Mouse (Mus musculus) thymus, postnatal 4 days (tissue): ENCODE measurements around the gene Ylpm1.

Experiments
- DNase-seq: peaks from one replicate; pipeline ENCODE4 v3.0.0; 2021

Ylpm1 gene

GRCm38 (mm10) chr12:85110698-85111592, 114.8 kb downstream of the Ylpm1 start, which contains the start of the genes Prox2 and Dlst:
Prox2 (minus strand) TSS chr12:85110759.
Dlst (plus strand) TSS chr12:85110833.
- DNase-seq, result peak; percentile 89

DNA sequence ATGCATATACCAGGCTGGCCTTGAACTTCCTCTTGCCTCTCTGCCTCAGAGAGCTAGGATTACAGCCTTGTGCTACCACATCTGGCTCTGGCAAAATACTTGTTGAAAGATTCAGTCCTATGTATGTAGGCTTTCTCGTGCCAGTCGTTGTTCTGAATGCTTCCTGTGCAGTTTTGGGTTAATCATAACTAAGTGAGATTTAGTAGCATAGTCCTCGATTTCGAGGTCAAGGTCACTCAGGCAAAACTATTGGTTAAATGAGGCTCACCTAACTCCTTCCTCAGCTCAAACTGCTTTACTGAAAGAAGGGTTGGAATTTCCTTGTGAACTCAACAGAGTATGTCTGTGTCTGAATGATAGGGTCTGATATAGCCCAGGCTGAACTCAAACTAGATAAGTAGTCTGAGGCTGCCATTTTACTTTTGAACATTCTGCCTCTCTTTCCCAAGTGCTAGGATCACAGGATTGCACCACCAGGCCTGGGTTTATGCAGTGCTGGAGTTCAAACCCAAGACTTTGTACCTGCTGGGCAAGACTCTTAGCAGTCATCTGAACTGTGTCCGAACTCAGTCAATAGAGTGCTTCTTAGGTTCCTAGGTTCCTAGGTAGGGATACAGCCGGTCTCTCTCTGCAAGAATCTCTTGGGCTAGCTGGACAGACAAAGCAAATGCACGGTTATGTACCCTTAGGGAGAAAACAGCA, 116.6 kb downstream of the Ylpm1 start:
- DNase-seq, result no peak

- no peak for DNase-seq
These were observed 117.2 kb downstream of the Ylpm1 start for GRCm38 (mm10) chr12:85113337-85113736.

- no peak for DNase-seq
These were observed 117.8 kb downstream of the Ylpm1 start for GRCm38 (mm10) chr12:85113917-85114316.

DNA sequence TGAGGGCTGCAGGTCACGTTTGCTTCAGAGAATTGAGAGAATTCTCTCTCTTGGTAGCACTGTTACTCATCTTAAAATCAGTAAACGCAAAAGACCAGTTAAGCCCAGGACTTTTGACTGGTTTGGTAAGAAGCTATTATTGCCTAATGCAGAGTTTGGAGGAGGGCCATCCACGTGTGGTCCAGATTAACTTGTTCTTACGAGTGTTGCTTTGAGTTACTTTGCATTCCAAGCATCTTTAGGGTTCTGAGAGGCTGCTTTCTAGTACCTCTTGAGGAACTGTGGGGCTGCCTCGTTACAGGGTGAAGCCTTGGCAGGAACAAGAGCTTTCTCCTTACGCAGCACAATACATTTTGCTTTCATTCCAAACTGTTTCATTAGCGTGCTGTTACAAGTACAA, 119.6 kb downstream of the Ylpm1 start:
- DNase-seq, result no peak
